Mouse (Mus musculus): ENCODE results near the gene Mcoln1. TPM values are rescaled to one million over a fixed set of nuclear protein-coding genes. Genes with fewer than 3 reads are reported as not detected.

The Mcoln1 gene
- polyA plus RNA-seq, 1 experiment from 2014 or later: 19.9 TPM

DNA sequence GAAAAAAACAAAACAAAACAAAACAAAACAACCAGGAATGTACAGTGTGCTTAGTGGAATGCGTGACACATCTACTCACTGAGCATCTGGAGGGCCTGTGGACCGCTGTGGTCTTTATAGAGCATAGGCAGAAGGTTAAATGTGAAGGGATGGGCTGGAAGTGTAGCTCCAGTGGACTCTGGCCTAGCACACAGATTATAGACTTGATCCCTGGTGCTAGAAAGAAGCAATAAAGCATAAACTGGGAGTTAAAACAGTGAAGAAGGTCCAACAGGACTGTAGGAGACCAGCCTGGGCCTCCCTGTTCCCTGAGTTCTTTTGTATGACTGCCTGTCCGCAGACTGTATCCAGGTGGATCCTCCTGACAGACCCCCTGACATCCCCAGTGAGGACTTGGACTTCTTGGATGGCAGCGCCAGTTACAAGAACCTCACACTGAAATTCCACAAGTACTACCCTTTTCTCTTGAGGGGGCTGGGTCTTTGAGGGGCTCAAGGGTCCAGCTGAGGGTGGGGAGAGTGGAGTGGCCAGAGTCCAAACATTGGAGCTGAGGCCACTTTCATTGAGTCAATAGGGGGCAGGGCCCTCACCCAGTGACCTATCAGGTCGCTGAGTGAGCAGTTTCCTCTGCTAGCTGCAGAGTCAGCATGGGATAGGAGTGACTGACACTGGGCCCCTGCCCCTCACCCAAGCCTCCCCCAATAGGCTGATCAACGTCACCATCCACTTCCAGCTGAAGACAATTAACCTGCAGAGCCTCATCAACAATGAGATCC lies 7.9 kb downstream of the Mcoln1 start:
- 72% methylated on average over 6 of the region's 6 CpGs for WGBS (ENCODE audit: insufficient replicate concordance)
- Histone ChIP-seq H3K27me3 (ENCODE audit: insufficient read depth, low read length) (no peaks in the 10 kb centered on the region), H3K9ac (replicated peaks) (no peak overlapping the region), H3K4me3 (ENCODE audit: low read depth, low read length) (no peak overlapping the region), H3K36me3 (replicated peaks; ENCODE audit: insufficient read depth, low read length) (peaks cover 34% of the 10 kb centered on the region), H3K9me3 (ENCODE audit: low read length) (no peaks in the 10 kb centered on the region), H3K27ac (ENCODE audit: low read depth) (no peak overlapping the region), H3K4me1 (ENCODE audit: insufficient read depth) (no peaks in the 10 kb centered on the region; the same call in 1 of the 2 replicates), H3K4me2 (ENCODE audit: low read depth, low read length) (no peak overlapping the region)
- ATAC-seq (peak; percentile 71), DNase-seq (no peak)
- no peak for TF ChIP-seq EP300 (IDR thresholded peaks at IDR 0.05; ENCODE audit: low read depth)

DNA sequence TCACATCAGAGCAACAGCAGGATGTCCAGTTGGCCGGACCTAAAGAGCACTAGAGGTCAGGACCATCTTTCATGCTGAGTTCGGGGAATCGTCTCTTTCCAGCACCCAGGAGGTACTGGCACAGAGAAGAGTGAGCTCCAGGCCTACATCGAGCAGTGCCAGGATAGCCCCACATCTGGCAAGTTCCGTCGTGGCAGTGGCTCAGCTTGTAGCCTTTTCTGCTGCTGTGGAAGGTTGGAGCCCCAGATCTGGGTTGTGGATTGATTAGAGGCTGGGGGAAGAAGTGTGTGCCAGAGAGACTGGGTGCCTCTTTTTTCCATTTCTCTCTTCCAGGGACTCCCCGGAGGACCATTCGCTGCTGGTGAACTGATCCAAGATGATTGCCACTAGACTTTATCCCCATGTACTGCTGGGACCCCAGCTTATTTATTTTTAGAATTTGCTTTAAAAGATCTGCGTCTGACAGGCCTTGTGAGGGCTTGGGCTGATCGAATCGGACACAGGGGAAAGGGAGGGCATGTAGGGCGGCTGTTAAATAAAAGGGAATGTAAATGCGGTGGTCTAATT lies 14.5 kb downstream of the Mcoln1 start:
- peaks cover 20% of the 10 kb centered on the region for H3K36me3 ChIP-seq (replicated peaks; ENCODE audit: insufficient read depth, low read length)
- WGBS (ENCODE audit: insufficient replicate concordance): 33% methylated on average over 13 of the region's 13 CpGs
- DNase-seq: no peak

DNA sequence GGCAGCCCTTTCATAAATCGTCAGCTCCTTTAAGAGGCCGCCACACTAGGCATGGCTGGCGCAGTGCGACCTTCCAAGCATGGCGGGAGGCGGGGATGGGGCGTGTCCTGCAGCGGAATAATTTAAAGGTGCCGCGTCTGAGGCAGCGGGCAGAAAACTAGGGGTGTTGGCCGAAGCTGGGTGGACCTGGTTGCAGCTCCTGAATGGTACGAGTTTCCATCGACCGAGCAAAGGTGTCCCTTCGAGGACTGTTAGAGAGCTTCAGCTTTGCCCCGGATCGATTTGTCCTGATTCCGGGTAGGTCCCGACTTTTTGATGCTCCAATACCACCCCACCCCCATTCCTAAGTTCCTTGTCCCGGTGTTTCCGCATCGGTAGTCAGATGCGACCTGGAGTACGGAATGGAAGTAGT lies 15.0 kb downstream of the Mcoln1 start, which contains the start of gene Pnpla6:
TSS of gene Pnpla6 (plus strand) at position 125 of the 412 bp plus-strand sequence.
- ATAC-seq (peak; percentile 69), DNase-seq (peak; percentile 91)
- H3K4me1 ChIP-seq (ENCODE audit: insufficient read depth): peaks cover 10% of the 10 kb centered on the region
- TF ChIP-seq CTCF (IDR thresholded peaks at IDR 0.05; ENCODE audit: low read depth): no peak
- H3K9ac ChIP-seq (replicated peaks): peak within 1 kb of the TSS; percentile 78
- H3K27ac ChIP-seq (ENCODE audit: low read depth): peak within 1 kb of the TSS; percentile 76
- 1% methylated on average over 25 of the region's 25 CpGs for WGBS (ENCODE audit: insufficient replicate concordance)
- no peaks in the 10 kb centered on the region for H3K9me3 ChIP-seq (ENCODE audit: low read length)
- H3K4me3 ChIP-seq (ENCODE audit: low read depth, low read length): peak within 1 kb of the TSS; percentile 74
- H3K4me2 ChIP-seq (ENCODE audit: low read depth, low read length): peak within 1 kb of the TSS; percentile 90
- H3K36me3 ChIP-seq (replicated peaks; ENCODE audit: insufficient read depth, low read length): peaks cover 20% of the 10 kb centered on the region
- H3K27me3 ChIP-seq (ENCODE audit: insufficient read depth, low read length): no peaks in the 10 kb centered on the region

More for the DNA sequence above, 14.5 kb downstream of the Mcoln1 start:
- Histone ChIP-seq H3K4me2 (ENCODE audit: low read depth, low read length) (peak overlapping the region; percentile 90), H3K4me1 (ENCODE audit: insufficient read depth) (peaks cover 10% of the 10 kb centered on the region), H3K27me3 (ENCODE audit: insufficient read depth, low read length) (no peaks in the 10 kb centered on the region), H3K9me3 (ENCODE audit: low read length) (no peaks in the 10 kb centered on the region), H3K4me3 (ENCODE audit: low read depth, low read length) (peak overlapping the region; percentile 74), H3K27ac (ENCODE audit: low read depth) (peak overlapping the region; percentile 76; the same call in 1 of the 2 replicates), H3K9ac (replicated peaks) (peak overlapping the region; percentile 78)
- TF ChIP-seq EP300 (IDR thresholded peaks at IDR 0.05; ENCODE audit: low read depth) (no peak), CTCF (IDR thresholded peaks at IDR 0.05; ENCODE audit: low read depth) (no peak)
- ATAC-seq: no peak

DNA sequence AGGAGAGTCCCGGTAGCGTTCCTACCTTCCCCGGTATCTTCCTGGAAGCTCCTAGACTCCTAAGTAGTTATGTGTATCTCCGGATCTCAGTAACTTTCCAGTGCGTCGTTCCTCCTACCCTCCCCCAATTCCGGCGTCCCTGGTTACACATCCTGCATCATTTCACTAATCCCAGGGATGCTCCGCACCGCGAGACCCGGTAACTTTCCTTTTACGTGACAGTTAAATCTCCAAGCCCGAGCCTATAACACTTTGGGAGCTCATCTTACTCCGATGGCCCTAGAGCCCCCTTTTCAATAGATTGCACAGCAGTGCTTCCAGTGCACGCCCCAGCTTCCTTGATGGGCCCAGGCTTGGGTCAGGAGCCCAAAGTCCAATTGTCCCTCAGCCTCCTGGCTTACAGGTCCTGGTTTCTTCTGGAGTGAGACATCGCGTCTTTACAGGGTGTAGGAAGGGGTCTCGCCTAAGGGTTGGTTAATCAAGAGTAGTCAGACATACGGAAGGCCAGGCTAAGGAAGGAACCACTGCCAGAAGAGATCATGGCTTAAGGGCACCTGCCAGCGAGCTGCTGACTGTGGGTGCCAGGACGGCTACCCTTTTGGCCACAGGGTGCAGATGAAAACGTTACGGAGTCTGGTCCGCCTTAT lies 15.6 kb downstream of the Mcoln1 start:
- DNase-seq (peak; percentile 43), ATAC-seq (peak; percentile 22)
- Histone ChIP-seq H3K9ac (replicated peaks) (peak overlapping the region; percentile 78), H3K4me3 (ENCODE audit: low read depth, low read length) (peak overlapping the region; percentile 74), H3K4me2 (ENCODE audit: low read depth, low read length) (peak overlapping the region; percentile 90), H3K4me1 (ENCODE audit: insufficient read depth) (peaks cover 10% of the 10 kb centered on the region), H3K9me3 (ENCODE audit: low read length) (no peaks in the 10 kb centered on the region), H3K36me3 (replicated peaks; ENCODE audit: insufficient read depth, low read length) (peaks cover 16% of the 10 kb centered on the region), H3K27ac (ENCODE audit: low read depth) (peak overlapping the region; percentile 76), H3K27me3 (ENCODE audit: insufficient read depth, low read length) (no peaks in the 10 kb centered on the region)
- under 1% methylated on average over 25 of the region's 25 CpGs for WGBS (ENCODE audit: insufficient replicate concordance)
- TF ChIP-seq EP300 (IDR thresholded peaks at IDR 0.05; ENCODE audit: low read depth) (no peak), CTCF (IDR thresholded peaks at IDR 0.05; ENCODE audit: low read depth) (no peak)

DNA sequence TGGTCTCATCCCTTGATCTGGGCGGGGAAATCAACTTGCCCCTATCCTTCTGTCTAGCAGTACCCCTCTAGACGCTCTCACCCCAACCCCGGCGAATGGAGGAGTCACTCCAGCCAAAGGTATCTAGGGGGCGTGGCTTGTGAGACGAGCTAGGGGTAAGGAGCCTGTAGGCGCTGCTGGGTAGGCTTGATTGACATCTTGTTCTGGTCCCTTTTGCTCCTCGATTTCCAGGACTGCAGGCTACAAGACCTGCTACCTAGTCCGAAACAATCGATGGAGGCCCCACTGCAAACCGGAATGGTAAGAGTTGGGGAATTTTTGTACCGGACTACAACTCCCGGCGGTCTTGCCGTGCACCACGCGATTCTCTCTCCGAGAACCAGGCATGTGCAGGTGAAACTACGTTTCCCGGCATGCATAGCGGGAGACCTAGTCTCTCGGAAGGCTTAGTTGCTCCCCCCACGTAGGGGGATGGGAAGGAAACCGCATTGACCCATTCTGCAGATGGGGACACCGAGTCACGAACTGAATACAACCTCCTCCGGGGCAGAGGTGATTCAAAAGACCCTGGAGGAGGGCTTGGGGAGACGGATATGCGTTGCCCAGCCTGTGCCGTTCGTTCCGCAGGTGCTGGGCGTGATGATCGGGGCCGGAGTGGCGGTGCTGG lies 16.3 kb downstream of the Mcoln1 start:
- Histone ChIP-seq H3K27ac (ENCODE audit: low read depth) (peak overlapping the region; percentile 76), H3K4me2 (ENCODE audit: low read depth, low read length) (peak overlapping the region; percentile 90), H3K36me3 (replicated peaks; ENCODE audit: insufficient read depth, low read length) (peaks cover 13% of the 10 kb centered on the region), H3K4me1 (ENCODE audit: insufficient read depth) (peaks cover 16% of the 10 kb centered on the region), H3K9me3 (ENCODE audit: low read length) (no peaks in the 10 kb centered on the region), H3K4me3 (ENCODE audit: low read depth, low read length) (peak overlapping the region; percentile 74), H3K9ac (replicated peaks) (peak overlapping the region; percentile 78), H3K27me3 (ENCODE audit: insufficient read depth, low read length) (no peaks in the 10 kb centered on the region)
- WGBS (ENCODE audit: insufficient replicate concordance): 1% methylated on average over 36 of the region's 36 CpGs
- DNase-seq: peak; percentile 91
- peak; percentile 88 for ATAC-seq
- TF ChIP-seq EP300 (IDR thresholded peaks at IDR 0.05; ENCODE audit: low read depth) (no peak), CTCF (IDR thresholded peaks at IDR 0.05; ENCODE audit: low read depth) (no peak)

Measured in liver, postnatal 0 days (tissue).